Mouse (Mus musculus): Measurements from ENCODE around the gene Olfr430. TPM values are rescaled to one million over a fixed set of nuclear protein-coding genes. Genes with fewer than 3 reads are reported as not detected.

Gene Olfr430
- total RNA-seq, 1 experiment from 2014 or later = not detected

Other genes with a start within 250 kb of the Olfr430 start
- gene Ifi211, start 153.6 kb upstream of the Olfr430 start, total RNA-seq (2017) = 14.3 to 32.8 TPM (median 24.4 TPM) in 3 replicates
- 230 to 569 TPM (median 257 TPM) in 3 replicates for gene Mndal, start 124.1 kb upstream of the Olfr430 start, total RNA-seq (2017)
- gene Ifi203, start 123.9 kb upstream of the Olfr430 start, total RNA-seq (2017) = 55.5 to 174 TPM (median 84.6 TPM) in 3 replicates
- not detected in 3 replicates for gene Ifi202b, start 83.9 kb upstream of the Olfr430 start, total RNA-seq (2017)
- gene Ifi205, start 34.8 kb upstream of the Olfr430 start, total RNA-seq (2017) = 1.2 to 8.4 TPM (median 4.2 TPM) in 3 replicates
- 0.49 TPM in 1 of 3 replicates, not detected in the others for gene Olfr433, start 25.9 kb upstream of the Olfr430 start, total RNA-seq (2017)
- gene Olfr432, start 17.4 kb upstream of the Olfr430 start, total RNA-seq (2017) = 0.10 to 0.21 TPM (median 0.19 TPM) in 3 replicates
- gene Olfr429, start 17.7 kb downstream of the Olfr430 start, total RNA-seq (2017) = not detected in 3 replicates
- gene Olfr427, start 30.3 kb downstream of the Olfr430 start, total RNA-seq (2017) = not detected in 3 replicates
- not detected in 3 replicates for gene Olfr231, start 54.6 kb downstream of the Olfr430 start, total RNA-seq (2017)
- not detected in 3 replicates for gene Olfr424, start 64.9 kb downstream of the Olfr430 start, total RNA-seq (2017)
- gene Olfr420, start 89.0 kb downstream of the Olfr430 start, total RNA-seq (2017) = not detected in 3 replicates
- gene Spta1, start 106.2 kb downstream of the Olfr430 start, total RNA-seq (2017) = 0.78 to 6.8 TPM (median 4.1 TPM) in 3 replicates
- gene Olfr419, start 185.5 kb downstream of the Olfr430 start, total RNA-seq (2017) = not detected in 3 replicates

All from monocyte, adult 5-6 weeks (primary cell).